Mouse (Mus musculus) midbrain, embryonic 11.5 days (tissue): ENCODE data around the gene Cngb1. TPM values are rescaled to one million over a fixed set of nuclear protein-coding genes. Genes with fewer than 3 reads are reported as not detected.
"Not testable (repeated sequence)": the region's sequence is repeated elsewhere in the genome, so short reads cannot be mapped to it uniquely, and the experiment has no call there.

Source experiments
- ATAC-seq: fragments of 200-750 bp; cut with Nextera tagmentation; 2 replicates; pipeline ENCODE4 v1.8.0; 2017; ENCODE audit warnings: moderate TSS enrichment, moderate library complexity; ENCODE audit not compliant: low FRiP score
- DNase-seq: peaks from one replicate; pipeline ENCODE4 v3.0.0; 2015; ENCODE audit warnings: low spot score; ENCODE audit errors: missing footprints
- H3K27ac ChIP-seq: fragments of 300-500 bp; sonication (generic); 2 replicates; pipeline ENCODE4 v1.5.1; 2014; ENCODE audit warnings: low read depth, low read length
- H3K27me3 ChIP-seq: fragments of 300-500 bp; sonication (generic); 2 replicates; pipeline ENCODE4 v1.6.1; 2014; ENCODE audit warnings: mild to moderate bottlenecking, low read length, moderate library complexity, mixed read lengths; ENCODE audit not compliant: control insufficient read depth, insufficient read depth
- H3K36me3 ChIP-seq: fragments of 300-500 bp; sonication (generic); 2 replicates; pipeline ENCODE4 v1.6.1; 2014; ENCODE audit warnings: mild to moderate bottlenecking, low read length, moderate library complexity, mixed read lengths; ENCODE audit not compliant: control insufficient read depth, insufficient read depth
- H3K4me1 ChIP-seq: fragments of 300-500 bp; sonication (generic); 2 replicates; pipeline ENCODE4 v1.6.1; 2014; ENCODE audit warnings: low read length; ENCODE audit not compliant: control insufficient read depth, insufficient read depth
- H3K4me2 ChIP-seq: fragments of 300-500 bp; sonication (generic); 2 replicates; pipeline ENCODE4 v1.6.1; 2014; ENCODE audit warnings: mild to moderate bottlenecking, moderate library complexity
- H3K4me3 ChIP-seq: fragments of 300-500 bp; sonication (generic); 2 replicates; pipeline ENCODE4 v1.5.1; 2014; ENCODE audit warnings: low read depth, low read length
- H3K9ac ChIP-seq: fragments of 300-500 bp; sonication (generic); 2 replicates; pipeline ENCODE4 v1.6.1; 2014; ENCODE audit warnings: low read length
- H3K9me3 ChIP-seq: fragments of 300-500 bp; sonication (generic); 2 replicates; pipeline ENCODE4 v1.6.1; 2016; ENCODE audit warnings: low read length; ENCODE audit not compliant: control insufficient read depth
- WGBS: fragments of 180-500 bp; shearing (Covaris S2); extraction: QIAGEN DNeasy Blood & Tissue Kit; methylation state at CpG from one replicate; pipeline ENCODE4 v1.1.7; 2014; 5-methylcytosine and 5-hydroxymethylcytosine counted together
- polyA plus RNA-seq: library from polyadenylated mRNA; unstranded; fragments of >200 nt; fragmentation: Nextera tagmentation; extraction: Ambion mirVana; gene quantifications from 2 replicates; pipeline ENCODE4 v1.2.1, GENCODE M21; 2014

The Cngb1 gene
- polyA plus RNA-seq, 1 experiment from 2014 or later = 0.04 TPM

- no peaks in the 10 kb centered on the region for H3K36me3 ChIP-seq
- ATAC-seq (peak; percentile 81), DNase-seq (peak; percentile 82)
- WGBS = 64% methylated on average over 12 of the region's 12 CpGs
- H3K4me2 ChIP-seq = no peak overlapping the region
- H3K27ac ChIP-seq = peak overlapping the region; percentile 78
- H3K9ac ChIP-seq = peak overlapping the region; percentile 27; the same call in 1 of the 2 replicates
- H3K4me3 ChIP-seq = no peak overlapping the region
- H3K9me3 ChIP-seq = no peaks in the 10 kb centered on the region
- no peaks in the 10 kb centered on the region for H3K27me3 ChIP-seq
- H3K4me1 ChIP-seq = 0 out of 2 replicates have a peak, but pooled peaks cover 2% of the 10 kb centered on the region
These were observed 63.4 kb downstream of the Cngb1 start for GRCm38 (mm10) chr8:95242826-95243571.

GRCm38 (mm10) chr8:95242099-95242825 lies 64.1 kb downstream of the Cngb1 start:
- Histone ChIP-seq H3K27ac (peak overlapping the region; percentile 78), H3K9ac (no peak overlapping the region), H3K9me3 (no peaks in the 10 kb centered on the region), H3K4me2 (no peak overlapping the region), H3K4me3 (no peak overlapping the region), H3K4me1 (0 out of 2 replicates have a peak, but pooled peaks cover 2% of the 10 kb centered on the region), H3K36me3 (no peaks in the 10 kb centered on the region), H3K27me3 (no peaks in the 10 kb centered on the region)
- no peak for ATAC-seq
- WGBS = 89% methylated on average over 26 of the region's 26 CpGs
- DNase-seq = peak; percentile 41

GRCm38 (mm10) chr8:95235683-95236082 lies 70.7 kb downstream of the Cngb1 start:
- Histone ChIP-seq H3K27me3 (no peaks in the 10 kb centered on the region), H3K4me2 (no peak overlapping the region), H3K9me3 (no peaks in the 10 kb centered on the region), H3K4me3 (no peak overlapping the region), H3K36me3 (no peaks in the 10 kb centered on the region), H3K4me1 (no peaks in the 10 kb centered on the region), H3K9ac (no peak overlapping the region), H3K27ac (no peak overlapping the region)
- DNase-seq = peak; percentile 98
- no peak for ATAC-seq
- 7% methylated on average over 3 of the region's 3 CpGs for WGBS

- not testable (repeated sequence) for ATAC-seq, H3K4me2 ChIP-seq, H3K27me3 ChIP-seq, H3K9ac ChIP-seq, H3K36me3 ChIP-seq, DNase-seq, H3K4me1 ChIP-seq, H3K4me3 ChIP-seq, H3K9me3 ChIP-seq, H3K27ac ChIP-seq
- WGBS = 91% methylated on average over 9 of the region's 9 CpGs
These were observed 76.3 kb downstream of the Cngb1 start for GRCm38 (mm10) chr8:95230086-95230485.

GRCm38 (mm10) chr8:95227151-95227468 lies 79.3 kb downstream of the Cngb1 start:
- Histone ChIP-seq H3K4me3 (no peak overlapping the region), H3K27ac (no peak overlapping the region), H3K4me2 (no peak overlapping the region), H3K9me3 (no peaks in the 10 kb centered on the region), H3K36me3 (no peaks in the 10 kb centered on the region), H3K9ac (no peak overlapping the region), H3K27me3 (no peaks in the 10 kb centered on the region), H3K4me1 (no peaks in the 10 kb centered on the region)
- DNase-seq (peak; percentile 61), ATAC-seq (no peak)
- 40% methylated on average over 2 of the region's 2 CpGs for WGBS

GRCm38 (mm10) chr8:95226251-95227150 lies 79.9 kb downstream of the Cngb1 start:
- Histone ChIP-seq H3K27ac (no peak overlapping the region), H3K9me3 (no peaks in the 10 kb centered on the region), H3K9ac (no peak overlapping the region), H3K4me2 (no peak overlapping the region), H3K4me1 (no peaks in the 10 kb centered on the region), H3K4me3 (no peak overlapping the region), H3K36me3 (no peaks in the 10 kb centered on the region), H3K27me3 (no peaks in the 10 kb centered on the region)
- ATAC-seq (no peak), DNase-seq (peak; percentile 60)
- 68% methylated on average over 7 of the region's 7 CpGs for WGBS

GRCm38 (mm10) chr8:95223969-95224368 lies 82.4 kb downstream of the Cngb1 start:
- 92% methylated on average over 5 of the region's 5 CpGs for WGBS
- Histone ChIP-seq H3K9me3 (no peaks in the 10 kb centered on the region), H3K4me3 (no peak overlapping the region), H3K4me1 (no peaks in the 10 kb centered on the region), H3K9ac (no peak overlapping the region), H3K4me2 (no peak overlapping the region), H3K27ac (no peak overlapping the region), H3K27me3 (no peaks in the 10 kb centered on the region), H3K36me3 (no peaks in the 10 kb centered on the region)
- peak; percentile 56 for DNase-seq
- no peak for ATAC-seq

- Histone ChIP-seq H3K9ac (no peak overlapping the region), H3K27me3 (no peaks in the 10 kb centered on the region), H3K36me3 (no peaks in the 10 kb centered on the region), H3K27ac (no peak overlapping the region), H3K4me2 (no peak overlapping the region), H3K9me3 (no peaks in the 10 kb centered on the region), H3K4me3 (no peak overlapping the region), H3K4me1 (no peaks in the 10 kb centered on the region)
- DNase-seq (peak; percentile 67), ATAC-seq (no peak)
- WGBS = 50% methylated on average over 2 of the region's 2 CpGs
These were observed 85.3 kb downstream of the Cngb1 start for GRCm38 (mm10) chr8:95221045-95221444.
